Mouse (Mus musculus) bone marrow macrophage, adult 2 months (primary cell): ENCODE results near the gene Zzz3.

Experiments
- CTCF ChIP-seq: IDR thresholded peaks from 2 replicates; pipeline ENCODE4 v1.5.1; 2012; ENCODE audit warnings: low read depth, mild to moderate bottlenecking, low read length, moderate library complexity
- POLR2A ChIP-seq: IDR thresholded peaks from 2 replicates; pipeline ENCODE4 v1.6.1; 2012; ENCODE audit warnings: mild to moderate bottlenecking, low read depth, low read length, borderline replicate concordance

GRCm38 (mm10) chr3:152478599-152479435 is 83.5 kb downstream of the Zzz3 start:
- no peak for TF ChIP-seq POLR2A
- TF ChIP-seq CTCF = no peak
